Mouse (Mus musculus): ENCODE measurements around the gene Gm42688. TPM values are rescaled to one million over a fixed set of nuclear protein-coding genes. Genes with fewer than 3 reads are reported as not detected.

The Gm42688 gene
- polyA plus RNA-seq, 1 experiment = 10.3 TPM

GRCm38 (mm10) chr6:83132176-83132919, 30.9 kb downstream of the Gm42688 start:
- DNase-seq (ENCODE audit: low read depth) = no peak

DNA sequence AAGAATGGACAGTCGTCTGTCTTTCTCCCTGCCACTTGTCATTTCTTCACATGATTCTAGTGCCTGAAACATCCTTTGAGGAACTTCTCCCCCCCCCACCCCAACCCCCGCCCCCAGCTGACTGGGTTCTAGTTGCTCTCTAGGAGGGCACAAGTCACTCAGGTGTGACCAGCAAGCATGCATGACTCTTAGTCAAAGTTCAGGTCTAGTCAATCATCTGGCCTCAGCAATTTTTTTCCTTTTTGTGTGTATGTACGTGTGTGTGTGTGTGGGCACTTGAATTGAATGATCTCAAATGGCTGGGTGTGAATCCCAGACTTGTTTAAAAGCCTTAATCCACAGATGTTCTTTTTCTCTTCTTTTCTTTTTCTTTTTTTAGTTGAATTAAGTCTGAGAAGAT, 32.8 kb downstream of the Gm42688 start:
- TF ChIP-seq POLR2A (IDR thresholded peaks at IDR 0.05; ENCODE audit: borderline replicate concordance, extremely low read depth, insufficient read depth, insufficient read length, poor library complexity, severe bottlenecking) = no peak
- TF ChIP-seq CTCF (IDR thresholded peaks at IDR 0.05; ENCODE audit: borderline replicate concordance, extremely low read depth, insufficient read depth, insufficient read length) = no peak
- no peak for DNase-seq (ENCODE audit: low read depth)

More at GRCm38 (mm10) chr6:83132176-83132919, 30.9 kb downstream of the Gm42688 start:
- TF ChIP-seq POLR2A (IDR thresholded peaks at IDR 0.05; ENCODE audit: borderline replicate concordance, extremely low read depth, insufficient read depth, insufficient read length, poor library complexity, severe bottlenecking) (no peak), CTCF (IDR thresholded peaks at IDR 0.05; ENCODE audit: borderline replicate concordance, extremely low read depth, insufficient read depth, insufficient read length) (no peak)

GRCm38 (mm10) chr6:83134951-83135513, 33.6 kb downstream of the Gm42688 start, which contains the start of gene Rtkn:
TSS of gene Rtkn (plus strand) at chr6:83135463.
- TF ChIP-seq POLR2A (IDR thresholded peaks at IDR 0.05; ENCODE audit: borderline replicate concordance, extremely low read depth, insufficient read depth, insufficient read length, poor library complexity, severe bottlenecking) (no peak), CTCF (IDR thresholded peaks at IDR 0.05; ENCODE audit: borderline replicate concordance, extremely low read depth, insufficient read depth, insufficient read length) (no peak)
- no peak for DNase-seq (ENCODE audit: low read depth)

- no peak for DNase-seq (ENCODE audit: low read depth)
- no peak for TF ChIP-seq CTCF (IDR thresholded peaks at IDR 0.05; ENCODE audit: borderline replicate concordance, extremely low read depth, insufficient read depth, insufficient read length)
- TF ChIP-seq POLR2A (IDR thresholded peaks at IDR 0.05; ENCODE audit: borderline replicate concordance, extremely low read depth, insufficient read depth, insufficient read length, poor library complexity, severe bottlenecking) = no peak
These were observed 34.2 kb downstream of the Gm42688 start for GRCm38 (mm10) chr6:83135571-83136161.

- TF ChIP-seq POLR2A (IDR thresholded peaks at IDR 0.05; ENCODE audit: borderline replicate concordance, extremely low read depth, insufficient read depth, insufficient read length, poor library complexity, severe bottlenecking) (no peak), CTCF (IDR thresholded peaks at IDR 0.05; ENCODE audit: borderline replicate concordance, extremely low read depth, insufficient read depth, insufficient read length) (no peak)
These were observed 35.0 kb downstream of the Gm42688 start for GRCm38 (mm10) chr6:83136291-83136880.

DNA sequence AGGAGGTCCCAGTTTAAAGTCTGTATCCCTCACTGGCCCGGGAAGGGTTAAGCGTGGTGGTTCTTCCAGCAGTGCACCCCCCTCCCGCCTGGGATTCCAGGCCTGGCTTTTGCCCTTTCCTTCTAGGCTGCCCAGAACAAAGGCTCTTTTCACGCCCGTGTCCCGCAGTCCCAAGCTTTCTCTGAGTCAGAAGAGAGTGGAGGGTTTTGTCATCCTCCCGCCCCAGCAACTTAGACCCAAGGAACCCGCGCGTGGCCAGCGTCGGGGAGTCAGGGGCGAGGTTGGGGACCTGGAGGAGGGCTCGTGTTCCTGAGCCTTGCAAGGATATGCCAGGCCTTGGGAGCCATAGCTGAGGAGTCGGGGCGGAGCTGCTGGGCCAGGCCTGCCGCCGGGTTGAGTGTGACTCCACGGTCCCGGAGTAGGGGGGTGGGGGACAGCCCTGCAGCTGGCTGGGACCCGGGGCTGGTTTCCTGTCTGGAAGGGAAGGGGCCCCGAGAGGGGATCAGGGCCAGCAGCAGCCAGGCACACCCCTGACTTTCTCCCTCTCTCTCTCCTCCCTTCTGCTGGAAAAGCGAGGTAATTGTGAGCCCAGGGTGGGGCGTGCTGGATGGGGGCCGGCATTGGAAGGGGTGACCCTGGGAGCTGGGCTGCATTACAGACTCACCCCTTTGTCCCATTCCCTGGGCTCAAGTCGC, 35.6 kb downstream of the Gm42688 start:
- TF ChIP-seq CTCF (IDR thresholded peaks at IDR 0.05; ENCODE audit: borderline replicate concordance, extremely low read depth, insufficient read depth, insufficient read length) = no peak
- peak; percentile 4; the same call in 1 of the 2 replicates for TF ChIP-seq POLR2A (IDR thresholded peaks at IDR 0.05; ENCODE audit: borderline replicate concordance, extremely low read depth, insufficient read depth, insufficient read length, poor library complexity, severe bottlenecking)
- peak; percentile 73 for DNase-seq (ENCODE audit: low read depth)

More at GRCm38 (mm10) chr6:83136291-83136880, 35.0 kb downstream of the Gm42688 start:
- DNase-seq (ENCODE audit: low read depth) = no peak

DNA sequence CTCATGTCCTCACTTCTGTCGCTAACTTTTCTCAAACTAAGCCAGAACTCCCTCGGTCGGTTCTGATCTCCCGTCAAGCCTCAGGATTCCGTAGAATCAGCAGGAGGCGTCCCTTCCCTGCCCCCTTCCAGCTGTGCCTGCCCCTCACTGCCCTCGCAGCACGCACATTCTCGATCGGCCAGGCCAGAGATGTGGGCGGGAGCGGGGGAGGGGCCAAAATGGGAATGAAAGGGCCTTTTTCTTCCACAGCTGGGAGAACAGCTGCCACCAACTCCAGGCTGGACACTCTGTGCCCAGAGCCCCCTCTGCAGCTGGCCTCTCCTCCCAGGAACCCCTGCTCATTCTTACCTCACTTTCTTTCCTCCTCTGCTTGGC, 36.1 kb downstream of the Gm42688 start:
- TF ChIP-seq CTCF (IDR thresholded peaks at IDR 0.05; ENCODE audit: borderline replicate concordance, extremely low read depth, insufficient read depth, insufficient read length) (no peak), POLR2A (IDR thresholded peaks at IDR 0.05; ENCODE audit: borderline replicate concordance, extremely low read depth, insufficient read depth, insufficient read length, poor library complexity, severe bottlenecking) (no peak)
- peak; percentile 70 for DNase-seq (ENCODE audit: low read depth)

GRCm38 (mm10) chr6:83138056-83138455, 36.6 kb downstream of the Gm42688 start:
- peak; percentile 50 for DNase-seq (ENCODE audit: low read depth)
- TF ChIP-seq POLR2A (IDR thresholded peaks at IDR 0.05; ENCODE audit: borderline replicate concordance, extremely low read depth, insufficient read depth, insufficient read length, poor library complexity, severe bottlenecking) = no peak
- 0 out of 2 replicates have a peak, but pooled peaks have one; percentile 4 for TF ChIP-seq CTCF (IDR thresholded peaks at IDR 0.05; ENCODE audit: borderline replicate concordance, extremely low read depth, insufficient read depth, insufficient read length)

GRCm38 (mm10) chr6:83140044-83140443, 38.6 kb downstream of the Gm42688 start:
- DNase-seq (ENCODE audit: low read depth) = no peak
- TF ChIP-seq CTCF (IDR thresholded peaks at IDR 0.05; ENCODE audit: borderline replicate concordance, extremely low read depth, insufficient read depth, insufficient read length) = no peak
- TF ChIP-seq POLR2A (IDR thresholded peaks at IDR 0.05; ENCODE audit: borderline replicate concordance, extremely low read depth, insufficient read depth, insufficient read length, poor library complexity, severe bottlenecking) = no peak

- DNase-seq (ENCODE audit: low read depth) = no peak
- TF ChIP-seq CTCF (IDR thresholded peaks at IDR 0.05; ENCODE audit: borderline replicate concordance, extremely low read depth, insufficient read depth, insufficient read length) (no peak), POLR2A (IDR thresholded peaks at IDR 0.05; ENCODE audit: borderline replicate concordance, extremely low read depth, insufficient read depth, insufficient read length, poor library complexity, severe bottlenecking) (no peak)
These were observed 40.2 kb downstream of the Gm42688 start for GRCm38 (mm10) chr6:83141636-83142035.

All from brain, embryonic 14.5 days (tissue).